Mouse (Mus musculus) hematopoietic multipotent progenitor cell, adult 10-12 weeks (in vitro differentiated cells): ENCODE results near the gene Fam71b. TPM values are rescaled to one million over a fixed set of nuclear protein-coding genes. Genes with fewer than 3 reads are reported as not detected.

Experiments used
- polyA plus RNA-seq: library from polyadenylated mRNA; stranded (reverse); fragments of >175 nt; gene quantifications from 2 replicates; pipeline ENCODE4 v1.2.3, GENCODE M21; 2012; ENCODE audit warnings: low replicate concordance

The Fam71b gene
- polyA plus RNA-seq = 1.0 and 2.1 TPM in 2 replicates

GRCm38 (mm10) chr11:46396167-46396859 lies at the start of gene Fam71b:
Fam71b (plus strand) TSS chr11:46396559.

GRCm38 (mm10) chr11:46389336-46390117 lies 6.8 kb upstream of the Fam71b start, which contains the start of gene Itk:
Itk (minus strand) TSS chr11:46389515.

GRCm38 (mm10) chr11:46436760-46437458 lies 40.5 kb downstream of the Fam71b start, which contains the start of gene Med7:
Med7 (plus strand) TSS chr11:46436925.

GRCm38 (mm10) chr11:46454453-46455045 lies 58.2 kb downstream of the Fam71b start, which contains the start of gene Havcr2:
Havcr2 (plus strand) TSS chr11:46454935.

Other genes with a start within 250 kb of the Fam71b start
- 0.07 TPM in 1 of 2 replicates, not detected in the other for gene Nipal4, start 230.1 kb upstream of the Fam71b start, polyA plus RNA-seq
- not detected in 2 replicates for gene Fndc9, start 161.0 kb upstream of the Fam71b start, polyA plus RNA-seq
- gene Cyfip2, start 83.7 kb upstream of the Fam71b start, polyA plus RNA-seq = 44.6 and 47.1 TPM in 2 replicates
- 4.5 and 17.7 TPM in 2 replicates for gene Itk, start 7.0 kb upstream of the Fam71b start, polyA plus RNA-seq
- gene Med7, start 40.4 kb downstream of the Fam71b start, polyA plus RNA-seq = 88.2 and 214 TPM in 2 replicates
- gene Havcr2, start 58.4 kb downstream of the Fam71b start, polyA plus RNA-seq = 0.77 and 0.97 TPM in 2 replicates
- not detected in 2 replicates for gene Gm12169, start 127.7 kb downstream of the Fam71b start, polyA plus RNA-seq
- not detected in 2 replicates for gene BC053393, start 175.0 kb downstream of the Fam71b start, polyA plus RNA-seq
- gene Dppa1, start 232.7 kb downstream of the Fam71b start, polyA plus RNA-seq = not detected in 2 replicates